Mouse (Mus musculus) ES-E14 (cell line): ENCODE results near the gene Bsn.

Experiments
- HCFC1 ChIP-seq: IDR thresholded peaks from 2 replicates; pipeline ENCODE4 v1.6.1; 2012; ENCODE audit warnings: low read length, inconsistent platforms, borderline replicate concordance; ENCODE audit not compliant: insufficient read depth
- ZC3H11A ChIP-seq: IDR thresholded peaks from 2 replicates; pipeline ENCODE4 v1.6.1; 2012; ENCODE audit warnings: low read depth, mild to moderate bottlenecking, inconsistent platforms, low read length, borderline replicate concordance

DNA sequence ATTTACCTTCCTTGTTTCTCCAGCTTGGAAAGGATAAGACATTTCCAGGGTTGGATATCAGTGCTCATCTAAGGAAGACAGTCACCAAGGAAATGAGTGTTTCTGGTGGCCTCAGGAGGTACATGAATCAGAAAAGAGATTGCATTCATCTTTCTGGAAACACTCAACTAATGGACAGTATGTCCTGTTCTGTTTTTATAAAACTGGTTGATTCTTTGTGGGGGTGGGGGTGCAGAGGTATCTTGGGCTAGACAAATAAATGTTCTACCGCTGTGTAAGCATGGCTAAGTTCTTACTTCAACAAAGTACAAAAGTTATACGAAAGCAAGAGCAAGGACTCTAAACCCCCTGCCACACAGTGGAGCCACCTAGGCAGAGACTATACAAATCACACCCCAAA lies 42.7 kb upstream of the Bsn start:
- no peak for TF ChIP-seq ZC3H11A
- TF ChIP-seq HCFC1, result no peak
